In the genomic region with DNA sequence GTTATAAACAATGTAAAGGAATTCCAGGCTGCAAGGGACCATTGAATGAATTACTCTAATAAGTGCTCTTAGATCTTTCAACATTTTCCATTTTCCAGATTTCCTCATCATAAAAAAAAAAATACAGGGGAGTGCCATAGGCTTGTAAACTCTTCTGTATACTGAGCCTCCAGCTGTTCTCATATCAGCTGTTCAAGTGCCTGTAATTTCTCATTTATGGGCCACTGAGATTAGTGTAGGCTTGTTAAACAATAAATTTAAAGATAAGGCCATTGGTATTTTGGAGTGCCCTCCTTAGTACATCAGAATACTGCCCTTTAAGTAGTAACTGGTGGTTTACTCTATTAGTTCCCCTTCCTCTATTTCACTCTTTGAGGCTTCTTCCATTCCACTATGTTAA, we compare ENCODE assay signal across 33 mouse cellular contexts.
"Had no signal": no experiment of that assay in that cellular context is flagged by ENCODE, and none has a peak within 500 bp of the region (broad histone marks: within the 10 kb centered on the region; RNA-seq: fewer than 3 reads in every experiment).

No protein-coding gene starts in this region.

- ATAC-seq: hindbrain, embryonic 16.5 days; hindbrain, postnatal 0 days; inflammation-experienced regulatory T-cells, adult 6 months had no signal

- H3K9ac ChIP-seq: heart, embryonic 12.5 days; heart, embryonic 13.5 days; heart, embryonic 15.5 days; hindbrain, embryonic 12.5 days; hindbrain, embryonic 13.5 days; hindbrain, embryonic 14.5 days; hindbrain, embryonic 15.5 days; kidney, embryonic 15.5 days had no signal

- H3K27me3 ChIP-seq: heart, embryonic 12.5 days; heart, embryonic 13.5 days; heart, embryonic 15.5 days; hindbrain, embryonic 12.5 days; hindbrain, embryonic 13.5 days; hindbrain, embryonic 15.5 days; kidney, embryonic 15.5 days had no signal

- H3K4me3 ChIP-seq: heart, embryonic 10.5 days; heart, embryonic 12.5 days; heart, embryonic 13.5 days; heart, embryonic 15.5 days; hindbrain, embryonic 10.5 days; hindbrain, embryonic 12.5 days; hindbrain, embryonic 13.5 days; hindbrain, embryonic 15.5 days; kidney, embryonic 15.5 days; layer of hippocampus, adult 2 months; left cerebral cortex, adult 2 months had no signal

- DNase-seq: heart, postnatal 10 days; heart, postnatal 14 days; heart, postnatal 36 days; heart, postnatal 4 days; kidney, adult 11 months; kidney, adult 18-20 months; kidney, adult 2 months; kidney, adult 8-10 months; kidney, adult 9 months; kidney, postnatal 10 days; kidney, postnatal 14 days; kidney, postnatal 25 days; kidney, postnatal 36 days; kidney, postnatal 4 days; layer of hippocampus, adult 9-11 months; layer of hippocampus, postnatal 36 days had no signal

- H3K4me2 ChIP-seq: heart, embryonic 11.5 days; heart, embryonic 12.5 days; heart, embryonic 13.5 days; heart, embryonic 15.5 days; hindbrain, embryonic 12.5 days; hindbrain, embryonic 13.5 days; hindbrain, embryonic 14.5 days; hindbrain, embryonic 15.5 days; kidney, embryonic 15.5 days had no signal

- H3K9me3 ChIP-seq: heart, embryonic 10.5 days; heart, embryonic 15.5 days; kidney, embryonic 15.5 days had no signal

- H3K27ac ChIP-seq: heart, embryonic 10.5 days; heart, embryonic 13.5 days; heart, embryonic 15.5 days; hindbrain, embryonic 10.5 days; hindbrain, embryonic 12.5 days; hindbrain, embryonic 13.5 days; hindbrain, embryonic 14.5 days; hindbrain, embryonic 15.5 days; hindbrain, postnatal 0 days; kidney, embryonic 15.5 days; kidney, postnatal 0 days; layer of hippocampus, adult 2 months; left cerebral cortex, adult 2 months had no signal

- H3K4me1 ChIP-seq: heart, embryonic 10.5 days; heart, embryonic 12.5 days; heart, embryonic 13.5 days; heart, embryonic 15.5 days; hindbrain, embryonic 10.5 days; hindbrain, embryonic 12.5 days; hindbrain, embryonic 13.5 days; hindbrain, embryonic 15.5 days; kidney, embryonic 15.5 days had no signal

- H3K36me3 ChIP-seq: heart, embryonic 10.5 days; heart, embryonic 12.5 days; heart, embryonic 13.5 days; heart, embryonic 15.5 days; hindbrain, embryonic 10.5 days; hindbrain, embryonic 12.5 days; hindbrain, embryonic 13.5 days; hindbrain, embryonic 15.5 days; kidney, embryonic 15.5 days had no signal
